Mouse (Mus musculus) hindbrain, embryonic 14.5 days (tissue): ENCODE data around the gene Atp8a2. TPM values are rescaled to one million over a fixed set of nuclear protein-coding genes. Genes with fewer than 3 reads are reported as not detected.

ENCODE experiments used
- ATAC-seq: fragments of 200-750 bp; cut with Nextera tagmentation; 2 replicates; pipeline ENCODE4 v1.8.0; 2017; ENCODE audit warnings: moderate number of reproducible peaks, mild to moderate bottlenecking, moderate TSS enrichment, moderate library complexity; ENCODE audit not compliant: low FRiP score
- DNase-seq: peaks from one replicate; pipeline ENCODE4 v3.0.0-alpha.2; 2015; ENCODE audit warnings: low spot score
- H3K27ac ChIP-seq: fragments of 300-500 bp; sonication (generic); 2 replicates; pipeline ENCODE4 v1.5.1; 2014; ENCODE audit warnings: mild to moderate bottlenecking, moderate library complexity
- H3K27me3 ChIP-seq: fragments of 300-500 bp; sonication (generic); 2 replicates; pipeline ENCODE4 v1.6.1; 2014; ENCODE audit warnings: mild to moderate bottlenecking, low read length, mixed read lengths; ENCODE audit not compliant: control insufficient read depth, insufficient read depth
- H3K36me3 ChIP-seq: fragments of 300-500 bp; sonication (generic); replicated peaks from 2 replicates; pipeline ENCODE4 v1.6.1; 2014; ENCODE audit not compliant: control insufficient read depth, insufficient read depth
- H3K4me1 ChIP-seq: fragments of 300-500 bp; sonication (generic); replicated peaks from 2 replicates; pipeline ENCODE4 v1.6.1; 2014; ENCODE audit warnings: antibody characterized with exemption, low read length, mixed read lengths; ENCODE audit not compliant: control insufficient read depth, insufficient read depth
- H3K4me2 ChIP-seq: fragments of 300-500 bp; sonication (generic); replicated peaks from 2 replicates; pipeline ENCODE4 v1.6.1; 2014; ENCODE audit warnings: mild to moderate bottlenecking, moderate library complexity
- H3K4me3 ChIP-seq: fragments of 300-500 bp; sonication (generic); replicated peaks from 2 replicates; pipeline ENCODE4 v1.5.1; 2014; ENCODE audit warnings: mild to moderate bottlenecking, low read length
- H3K9ac ChIP-seq: fragments of 300-500 bp; sonication (generic); 2 replicates; pipeline ENCODE4 v1.6.1; 2014
- H3K9me3 ChIP-seq: fragments of 300-500 bp; sonication (generic); 2 replicates; pipeline ENCODE4 v1.6.1; 2016; ENCODE audit warnings: low read length; ENCODE audit not compliant: control insufficient read depth
- WGBS: fragments of 180-500 bp; shearing (Covaris S2); extraction: QIAGEN DNeasy Blood & Tissue Kit; methylation state at CpG from one replicate; pipeline ENCODE4 v1.1.7; 2014; 5-methylcytosine and 5-hydroxymethylcytosine counted together
- polyA plus RNA-seq: library from polyadenylated mRNA; unstranded; fragments of >200 nt; fragmentation: Nextera tagmentation; extraction: Ambion mirVana; gene quantifications from 2 replicates; pipeline ENCODE4 v1.2.1, GENCODE M21; 2014

Gene Atp8a2
- polyA plus RNA-seq, 1 experiment from 2014 or later: 40.3 TPM

DNA sequence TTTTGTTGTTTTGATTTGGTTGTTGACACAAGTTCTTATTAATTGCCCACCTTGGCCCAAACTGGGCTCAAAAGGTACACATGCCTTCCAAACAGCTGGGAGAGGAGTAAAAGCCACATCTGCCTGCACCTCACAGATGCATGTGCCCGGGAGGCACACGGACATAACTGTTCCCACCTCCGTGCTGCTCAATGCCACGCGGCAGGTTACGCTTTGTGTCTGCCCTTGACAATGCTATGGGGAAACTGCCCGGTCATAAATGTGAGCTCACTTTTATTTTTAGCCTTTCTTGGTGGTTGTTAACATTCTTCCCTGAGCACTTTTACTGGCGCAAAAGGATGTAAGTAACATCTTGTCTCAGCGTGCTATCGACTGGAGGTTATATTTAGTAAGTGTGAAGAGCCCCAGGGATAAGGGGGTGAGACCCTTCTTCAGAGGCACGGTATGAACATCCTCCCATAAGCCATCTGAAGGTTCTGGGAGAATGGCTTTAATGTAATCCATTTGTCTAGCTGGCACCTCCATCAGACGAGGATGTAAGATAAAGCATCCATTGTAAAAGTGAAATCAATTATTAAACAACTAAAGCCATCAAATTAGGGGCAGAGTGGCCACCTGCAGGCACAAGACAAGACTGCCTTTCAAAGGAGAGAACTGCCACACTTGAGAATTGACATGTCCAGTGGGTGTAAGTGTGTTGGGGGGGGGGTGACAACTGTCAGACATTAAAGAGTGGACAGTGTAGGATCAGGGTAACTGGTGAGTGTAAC, 24.5 kb downstream of the Atp8a2 start:
- Histone ChIP-seq H3K9me3 (no peaks in the 10 kb centered on the region), H3K4me2 (no peak overlapping the region), H3K36me3 (no peaks in the 10 kb centered on the region), H3K4me3 (no peak overlapping the region), H3K27me3 (peaks cover 5% of the 10 kb centered on the region; the same call in 1 of the 2 replicates), H3K27ac (no peak overlapping the region), H3K4me1 (peaks cover 7% of the 10 kb centered on the region; the same call in 1 of the 2 replicates), H3K9ac (no peak overlapping the region)
- ATAC-seq: no peak
- WGBS: 54% methylated on average over 12 of the region's 12 CpGs
- DNase-seq: no peak

DNA sequence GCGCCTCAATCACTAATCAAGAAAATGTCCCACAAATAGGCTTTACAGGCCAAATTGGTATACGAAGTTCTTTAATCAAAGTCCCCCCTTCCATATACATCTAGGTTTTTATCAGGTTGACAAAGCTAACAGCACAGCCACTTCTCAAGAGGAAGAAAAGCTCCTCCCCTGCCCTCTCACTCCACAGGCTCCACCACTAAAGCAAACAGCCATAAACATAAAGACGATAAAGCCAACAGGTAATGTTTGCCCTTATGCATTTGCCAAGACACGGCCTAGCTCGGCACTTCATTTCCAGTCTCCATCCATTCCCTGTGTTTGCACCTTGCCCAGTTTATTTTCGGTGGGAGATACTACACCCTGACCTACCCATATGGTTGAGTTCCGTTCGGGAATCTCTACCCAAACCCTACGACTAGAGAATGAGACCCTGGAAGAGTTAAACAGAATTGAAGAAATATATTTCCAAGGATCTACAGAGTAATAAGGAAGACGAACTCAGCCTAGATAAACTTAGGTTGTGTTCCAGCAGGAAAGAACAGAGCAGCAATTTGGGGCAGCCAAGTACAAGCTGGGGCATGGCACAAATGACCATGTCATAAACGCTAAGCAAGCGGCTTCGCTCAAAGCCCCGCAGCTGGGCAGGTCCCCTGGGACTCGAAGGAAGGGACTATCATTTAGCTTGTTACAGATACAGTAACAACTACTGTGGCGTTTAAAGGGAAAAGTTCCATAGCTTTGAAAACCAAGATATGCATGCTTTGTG, 26.0 kb downstream of the Atp8a2 start:
- no peak for DNase-seq

DNA sequence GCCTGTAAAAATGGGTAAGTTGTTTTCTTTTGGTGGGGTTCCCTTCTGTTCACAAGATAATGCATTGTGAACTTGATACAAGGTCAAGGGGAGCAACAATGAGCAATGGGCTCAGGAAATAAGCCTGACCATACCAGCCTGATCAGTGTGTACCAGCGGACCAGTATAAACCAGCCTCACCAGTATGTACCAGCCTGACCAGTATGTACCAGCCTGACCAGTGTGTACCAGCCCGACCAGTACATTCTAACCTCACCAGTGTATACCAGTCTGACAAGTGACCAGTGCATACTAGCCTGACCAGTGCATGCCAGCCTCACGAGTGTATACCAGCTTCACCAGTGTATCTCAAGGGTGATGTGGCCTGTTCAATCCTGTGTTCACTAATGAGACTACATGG, 33.6 kb downstream of the Atp8a2 start:
- no peak overlapping the region for H3K27ac ChIP-seq
- H3K9me3 ChIP-seq: no peaks in the 10 kb centered on the region
- ATAC-seq (no peak), DNase-seq (no peak)
- H3K4me2 ChIP-seq: no peak overlapping the region
- H3K9ac ChIP-seq: no peak overlapping the region
- H3K36me3 ChIP-seq: no peaks in the 10 kb centered on the region
- 94% methylated on average over 3 of the region's 3 CpGs for WGBS
- no peaks in the 10 kb centered on the region for H3K4me1 ChIP-seq
- H3K27me3 ChIP-seq: no peaks in the 10 kb centered on the region
- H3K4me3 ChIP-seq: no peak overlapping the region

More for the DNA sequence above, 26.0 kb downstream of the Atp8a2 start:
- H3K4me3 ChIP-seq: no peak overlapping the region
- no peaks in the 10 kb centered on the region for H3K36me3 ChIP-seq
- H3K27ac ChIP-seq: no peak overlapping the region
- H3K9ac ChIP-seq: no peak overlapping the region
- H3K4me1 ChIP-seq: peaks cover 7% of the 10 kb centered on the region; the same call in 1 of the 2 replicates
- H3K27me3 ChIP-seq: peaks cover 4% of the 10 kb centered on the region; the same call in 1 of the 2 replicates
- 86% methylated on average over 16 of the region's 16 CpGs for WGBS
- no peaks in the 10 kb centered on the region for H3K9me3 ChIP-seq
- no peak overlapping the region for H3K4me2 ChIP-seq
- no peak for ATAC-seq

DNA sequence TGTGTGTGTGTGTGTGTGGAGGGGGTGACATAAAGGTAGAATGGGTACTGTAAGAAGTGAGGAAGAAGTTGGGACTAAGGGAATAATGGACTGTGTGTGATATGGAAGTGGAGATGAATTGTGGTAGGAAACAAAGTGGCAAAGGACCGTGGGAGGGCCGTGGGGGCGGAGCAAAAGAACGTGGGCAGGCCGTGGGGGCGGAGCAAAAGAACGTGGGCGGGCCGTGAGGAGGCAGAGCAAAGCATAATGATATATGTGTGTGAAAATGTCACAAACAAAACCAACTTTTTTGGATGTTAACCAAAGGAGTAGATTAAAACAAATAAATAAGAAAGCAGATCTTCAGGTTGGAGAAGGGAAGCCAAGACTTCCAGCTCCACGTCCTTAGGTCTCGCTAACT, 44.6 kb downstream of the Atp8a2 start:
- Histone ChIP-seq H3K9ac (no peak overlapping the region), H3K4me2 (no peak overlapping the region), H3K4me1 (no peaks in the 10 kb centered on the region), H3K9me3 (no peaks in the 10 kb centered on the region), H3K27me3 (no peaks in the 10 kb centered on the region), H3K4me3 (no peak overlapping the region), H3K36me3 (no peaks in the 10 kb centered on the region), H3K27ac (no peak overlapping the region)
- no peak for ATAC-seq
- 85% methylated on average over 11 of the region's 11 CpGs for WGBS
- DNase-seq: no peak

DNA sequence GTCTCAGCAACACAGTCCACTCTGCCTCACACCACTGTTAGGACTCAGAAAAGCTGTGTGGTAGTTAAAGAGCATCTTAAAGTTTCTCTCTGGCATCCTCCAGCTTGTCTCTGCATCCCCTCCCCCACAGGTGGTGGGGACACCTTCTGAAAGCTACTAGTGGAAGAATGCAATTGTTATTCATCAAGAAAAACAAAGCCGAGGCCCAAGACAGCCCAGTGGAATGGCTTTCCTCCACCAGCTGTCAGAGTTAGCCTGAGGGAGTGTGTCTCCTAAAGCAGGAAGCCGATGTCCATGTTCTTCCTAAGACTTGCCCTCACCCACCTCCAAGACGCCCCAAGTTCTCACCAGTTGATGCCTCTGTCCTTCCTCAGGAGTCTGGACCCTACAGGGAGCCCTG, 48.1 kb downstream of the Atp8a2 start:
- no peaks in the 10 kb centered on the region for H3K4me1 ChIP-seq
- no peak overlapping the region for H3K9ac ChIP-seq
- no peaks in the 10 kb centered on the region for H3K9me3 ChIP-seq
- H3K36me3 ChIP-seq: no peaks in the 10 kb centered on the region
- H3K27me3 ChIP-seq: no peaks in the 10 kb centered on the region
- H3K4me2 ChIP-seq: no peak overlapping the region
- 47% methylated on average over 3 of the region's 3 CpGs for WGBS
- no peak overlapping the region for H3K27ac ChIP-seq
- DNase-seq: no peak
- ATAC-seq: no peak
- H3K4me3 ChIP-seq: no peak overlapping the region

DNA sequence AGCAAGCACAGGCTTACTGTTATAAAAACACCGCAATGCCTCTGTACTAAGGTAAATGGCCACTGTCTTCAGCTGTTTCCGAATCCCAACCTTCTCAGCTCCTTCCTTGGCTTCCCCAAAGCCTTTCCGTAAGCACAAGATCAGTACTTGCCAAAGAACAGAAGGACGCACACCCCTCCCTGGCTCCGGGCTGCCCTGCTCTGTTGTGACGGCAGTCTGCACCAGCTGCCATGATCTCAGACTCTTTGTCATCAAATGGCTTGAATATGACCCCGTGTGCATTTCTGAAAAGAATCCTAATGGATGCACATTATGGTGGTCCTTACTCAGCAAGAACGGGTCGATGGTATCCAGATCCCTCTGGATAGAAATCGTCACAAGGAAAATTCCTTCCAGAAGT, 53.7 kb downstream of the Atp8a2 start:
- no peaks in the 10 kb centered on the region for H3K36me3 ChIP-seq
- ATAC-seq (no peak), DNase-seq (no peak)
- no peak overlapping the region for H3K4me3 ChIP-seq
- no peak overlapping the region for H3K27ac ChIP-seq
- H3K4me2 ChIP-seq: no peak overlapping the region
- H3K4me1 ChIP-seq: no peaks in the 10 kb centered on the region
- WGBS: 75% methylated on average over 10 of the region's 10 CpGs
- no peaks in the 10 kb centered on the region for H3K27me3 ChIP-seq
- H3K9ac ChIP-seq: no peak overlapping the region
- H3K9me3 ChIP-seq: no peaks in the 10 kb centered on the region

DNA sequence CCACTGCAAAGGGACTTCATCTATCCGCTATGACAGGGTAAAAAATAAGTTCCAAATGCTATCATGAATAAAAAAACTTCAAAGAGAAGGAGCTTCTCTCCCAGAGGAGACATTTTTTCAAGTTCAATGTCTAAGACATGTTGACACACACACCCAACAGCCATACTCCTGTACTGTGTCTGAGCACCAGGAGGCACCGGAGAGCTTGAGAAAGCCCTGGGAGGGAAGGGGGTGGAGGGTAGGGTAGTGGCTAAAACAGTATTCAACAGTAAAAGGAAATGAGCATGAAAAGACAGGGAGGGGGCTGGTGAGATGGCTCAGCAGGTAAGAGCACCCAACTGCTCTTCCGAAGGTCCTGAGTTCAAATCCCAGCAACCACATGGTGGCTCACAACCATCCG, 58.6 kb downstream of the Atp8a2 start:
- Histone ChIP-seq H3K9ac (no peak overlapping the region), H3K4me1 (no peaks in the 10 kb centered on the region), H3K27ac (no peak overlapping the region), H3K27me3 (no peaks in the 10 kb centered on the region), H3K9me3 (no peaks in the 10 kb centered on the region), H3K36me3 (no peaks in the 10 kb centered on the region), H3K4me3 (no peak overlapping the region), H3K4me2 (no peak overlapping the region)
- no peak for DNase-seq
- ATAC-seq: no peak
- 86% methylated on average over 3 of the region's 4 CpGs for whole genome bisulfite sequencing

DNA sequence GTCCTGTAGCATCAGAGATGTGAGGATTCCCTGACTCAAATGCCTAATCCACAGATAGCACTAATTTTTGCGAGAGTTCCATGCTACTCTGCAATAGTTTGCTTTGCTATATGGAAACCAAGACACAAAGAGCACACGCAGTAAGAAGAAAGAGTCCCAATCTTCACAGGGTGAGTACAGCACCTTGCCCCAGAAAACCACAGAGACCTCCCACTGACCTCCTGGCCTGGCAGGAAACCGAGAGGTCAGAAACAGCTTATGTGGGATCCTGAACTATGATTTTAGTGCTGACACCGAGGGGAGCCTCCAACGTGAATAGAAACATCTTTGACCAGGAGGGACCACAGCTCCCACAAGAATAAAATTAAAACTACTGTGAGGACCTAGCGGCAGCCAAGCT, 59.2 kb downstream of the Atp8a2 start:
- no peak for DNase-seq
- Histone ChIP-seq H3K4me2 (no peak overlapping the region), H3K4me1 (no peaks in the 10 kb centered on the region), H3K4me3 (no peak overlapping the region), H3K27ac (no peak overlapping the region), H3K9me3 (no peaks in the 10 kb centered on the region), H3K27me3 (no peaks in the 10 kb centered on the region), H3K36me3 (no peaks in the 10 kb centered on the region), H3K9ac (no peak overlapping the region)
- WGBS: 83% methylated on average over 6 of the region's 6 CpGs
- ATAC-seq: no peak

DNA sequence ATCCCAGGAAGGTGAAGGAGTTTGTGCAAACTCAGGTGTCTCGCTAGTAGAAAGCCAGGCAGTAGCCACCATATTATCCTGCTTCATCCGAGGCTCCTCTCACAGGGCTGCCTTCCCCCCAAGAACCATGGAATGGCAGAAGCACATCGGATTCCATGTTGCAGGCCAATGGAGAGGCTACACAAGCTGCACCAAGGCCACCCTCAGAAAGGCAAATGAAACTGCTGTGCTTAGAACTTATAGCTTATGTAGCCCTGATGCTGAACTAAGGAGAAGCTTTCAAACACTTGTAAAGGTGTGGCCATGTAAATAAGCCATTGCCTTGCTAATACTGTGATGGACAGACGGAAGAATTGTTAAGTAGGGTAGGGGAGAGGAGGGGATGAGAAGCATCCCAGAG, 61.2 kb downstream of the Atp8a2 start:
- Histone ChIP-seq H3K4me3 (no peak overlapping the region), H3K27me3 (no peaks in the 10 kb centered on the region), H3K4me2 (no peak overlapping the region), H3K9me3 (no peaks in the 10 kb centered on the region), H3K4me1 (no peaks in the 10 kb centered on the region), H3K9ac (no peak overlapping the region), H3K36me3 (no peaks in the 10 kb centered on the region), H3K27ac (no peak overlapping the region)
- DNase-seq (no peak), ATAC-seq (no peak)
- 77% methylated on average over 4 of the region's 4 CpGs for WGBS
